Comparison of ENCODE assay signal across 26 mouse cellular contexts in genomic region chr3:147443691-147443960, GRCm38 (mm10).
DNase-seq lines count a peak whose midpoint lies in the region; ATAC-seq lines count a peak whose summit lies in the region.
"Had no signal": no experiment of that assay in that cellular context is flagged by ENCODE, and none has a peak within 500 bp of the region (broad histone marks: within the 10 kb centered on the region; RNA-seq: fewer than 3 reads in every experiment).

No protein-coding gene starts in this region.

- H3K27me3 ChIP-seq in embryonic facial prominence, embryonic 12.5 days = no peaks in the 10 kb centered on the region
- no peaks in the 10 kb centered on the region for H3K27me3 ChIP-seq in embryonic facial prominence, embryonic 10.5 days (replicated peaks; ENCODE audit: low read depth, poor library complexity, severe bottlenecking)
- H3K27me3 ChIP-seq in hindbrain, embryonic 10.5 days (ENCODE audit: insufficient read depth, poor library complexity, severe bottlenecking) = no peaks in the 10 kb centered on the region
- H3K27me3 ChIP-seq in hindbrain, embryonic 12.5 days = no peaks in the 10 kb centered on the region
- H3K27me3 ChIP-seq in midbrain, embryonic 12.5 days = no peaks in the 10 kb centered on the region
- H3K27me3 ChIP-seq in midbrain, embryonic 16.5 days (ENCODE audit: control insufficient read depth, insufficient read depth, low read depth, low read length) = no peaks in the 10 kb centered on the region
- no peaks in the 10 kb centered on the region for H3K27me3 ChIP-seq in hindbrain, embryonic 15.5 days
- H3K27me3 ChIP-seq in heart, embryonic 12.5 days (replicated peaks) = no peaks in the 10 kb centered on the region
- H3K27me3 ChIP-seq: CH12.LX; heart, embryonic 13.5 days; intestine, embryonic 15.5 days; limb, embryonic 13.5 days; lung, embryonic 15.5 days had no signal

- H3K4me2 ChIP-seq in embryonic facial prominence, embryonic 12.5 days (replicated peaks) = no peak overlapping the region
- no peak overlapping the region for H3K4me2 ChIP-seq in hindbrain, embryonic 12.5 days (replicated peaks)
- no peak overlapping the region for H3K4me2 ChIP-seq in midbrain, embryonic 12.5 days (replicated peaks)
- H3K4me2 ChIP-seq in midbrain, embryonic 16.5 days (ENCODE audit: low read length) = no peak overlapping the region
- H3K4me2 ChIP-seq in hindbrain, embryonic 15.5 days = no peak overlapping the region
- no peak overlapping the region for H3K4me2 ChIP-seq in heart, embryonic 12.5 days
- H3K4me2 ChIP-seq: heart, embryonic 13.5 days; intestine, embryonic 15.5 days; limb, embryonic 13.5 days; liver, embryonic 11.5 days; lung, embryonic 15.5 days had no signal

- no peak for DNase-seq in embryonic facial prominence, embryonic 10.5 days (ENCODE audit: low spot score)
- no peak for DNase-seq in hindbrain, embryonic 10.5 days (ENCODE audit: low spot score)
- DNase-seq: adrenal gland, adult 8-10 months; cerebellum, adult 8-10 months; cerebellum, postnatal 25 days; heart, adult 2 months; heart, postnatal 10 days; kidney, adult 2 months; kidney, postnatal 36 days; right cerebral cortex, postnatal 14 days; thymus, adult 18-20 months; thymus, postnatal 25 days had no signal

- no peak overlapping the region for H3K4me3 ChIP-seq in embryonic facial prominence, embryonic 12.5 days
- H3K4me3 ChIP-seq in embryonic facial prominence, embryonic 10.5 days = no peak overlapping the region
- no peak overlapping the region for H3K4me3 ChIP-seq in hindbrain, embryonic 10.5 days
- H3K4me3 ChIP-seq in hindbrain, embryonic 12.5 days = no peak overlapping the region
- no peak overlapping the region for H3K4me3 ChIP-seq in midbrain, embryonic 12.5 days
- no peak overlapping the region for H3K4me3 ChIP-seq in midbrain, embryonic 16.5 days (ENCODE audit: low read depth, low read length)
- H3K4me3 ChIP-seq in hindbrain, embryonic 15.5 days = no peak overlapping the region
- no peak overlapping the region for H3K4me3 ChIP-seq in heart, embryonic 12.5 days
- H3K4me3 ChIP-seq: heart, adult 2 months; heart, embryonic 13.5 days; intestine, embryonic 15.5 days; layer of hippocampus, adult 2 months; left cerebral cortex, adult 2 months; limb, embryonic 13.5 days; lung, embryonic 15.5 days had no signal

- H3K36me3 ChIP-seq in embryonic facial prominence, embryonic 12.5 days = no peaks in the 10 kb centered on the region
- no peaks in the 10 kb centered on the region for H3K36me3 ChIP-seq in embryonic facial prominence, embryonic 10.5 days (replicated peaks)
- no peaks in the 10 kb centered on the region for H3K36me3 ChIP-seq in hindbrain, embryonic 10.5 days
- H3K36me3 ChIP-seq in hindbrain, embryonic 12.5 days = no peaks in the 10 kb centered on the region
- H3K36me3 ChIP-seq in midbrain, embryonic 12.5 days = no peaks in the 10 kb centered on the region
- H3K36me3 ChIP-seq in midbrain, embryonic 16.5 days (ENCODE audit: control insufficient read depth, insufficient read depth, low read length) = no peaks in the 10 kb centered on the region
- no peaks in the 10 kb centered on the region for H3K36me3 ChIP-seq in hindbrain, embryonic 15.5 days
- no peaks in the 10 kb centered on the region for H3K36me3 ChIP-seq in heart, embryonic 12.5 days
- H3K36me3 ChIP-seq: heart, embryonic 13.5 days; intestine, embryonic 15.5 days; limb, embryonic 13.5 days; lung, embryonic 15.5 days had no signal

- H3K9ac ChIP-seq in embryonic facial prominence, embryonic 12.5 days = no peak overlapping the region
- H3K9ac ChIP-seq in hindbrain, embryonic 12.5 days = no peak overlapping the region
- no peak overlapping the region for H3K9ac ChIP-seq in midbrain, embryonic 12.5 days (replicated peaks)
- H3K9ac ChIP-seq in midbrain, embryonic 16.5 days (ENCODE audit: low read depth, low read length) = no peak overlapping the region
- no peak overlapping the region for H3K9ac ChIP-seq in hindbrain, embryonic 15.5 days
- no peak overlapping the region for H3K9ac ChIP-seq in heart, embryonic 12.5 days
- H3K9ac ChIP-seq: heart, embryonic 13.5 days; intestine, embryonic 15.5 days; limb, embryonic 13.5 days; lung, embryonic 15.5 days had no signal

- H3K27ac ChIP-seq in embryonic facial prominence, embryonic 12.5 days = 0 out of 2 replicates have a peak overlapping the region, but pooled peaks have one; percentile 30
- no peak overlapping the region for H3K27ac ChIP-seq in embryonic facial prominence, embryonic 10.5 days (replicated peaks)
- H3K27ac ChIP-seq in hindbrain, embryonic 10.5 days = peak overlapping the region; percentile 57
- H3K27ac ChIP-seq in hindbrain, embryonic 12.5 days = no peak overlapping the region
- no peak overlapping the region; the same call in 1 of the 2 replicates for H3K27ac ChIP-seq in midbrain, embryonic 12.5 days (replicated peaks)
- H3K27ac ChIP-seq in midbrain, embryonic 16.5 days (ENCODE audit: low read length) = no peak overlapping the region
- 0 out of 2 replicates have a peak overlapping the region, but pooled peaks have one; percentile 8 for H3K27ac ChIP-seq in hindbrain, embryonic 15.5 days (replicated peaks)
- H3K27ac ChIP-seq in heart, embryonic 12.5 days (ENCODE audit: poor library complexity, severe bottlenecking) = no peak overlapping the region
- H3K27ac ChIP-seq: heart, adult 2 months; heart, embryonic 13.5 days; intestine, embryonic 15.5 days; layer of hippocampus, adult 2 months; left cerebral cortex, adult 2 months; limb, embryonic 13.5 days; lung, embryonic 15.5 days had no signal

- peaks cover 15% of the 10 kb centered on the region for H3K4me1 ChIP-seq in embryonic facial prominence, embryonic 12.5 days
- peaks cover 25% of the 10 kb centered on the region for H3K4me1 ChIP-seq in embryonic facial prominence, embryonic 10.5 days
- H3K4me1 ChIP-seq in hindbrain, embryonic 10.5 days (replicated peaks) = peaks cover 15% of the 10 kb centered on the region
- H3K4me1 ChIP-seq in hindbrain, embryonic 12.5 days = peaks cover 3% of the 10 kb centered on the region; the same call in 1 of the 2 replicates
- peaks cover 16% of the 10 kb centered on the region for H3K4me1 ChIP-seq in midbrain, embryonic 12.5 days
- H3K4me1 ChIP-seq in midbrain, embryonic 16.5 days (ENCODE audit: control insufficient read depth, insufficient read depth, low read length) = peaks cover 4% of the 10 kb centered on the region; the same call in 1 of the 2 replicates
- H3K4me1 ChIP-seq in hindbrain, embryonic 15.5 days (replicated peaks) = no peaks in the 10 kb centered on the region
- no peaks in the 10 kb centered on the region for H3K4me1 ChIP-seq in heart, embryonic 12.5 days (replicated peaks)
- H3K4me1 ChIP-seq: heart, embryonic 13.5 days; intestine, embryonic 15.5 days; lung, embryonic 15.5 days had no signal

- ATAC-seq in embryonic facial prominence, embryonic 12.5 days (ENCODE audit: insufficient number of reproducible peaks, insufficient read depth, low FRiP score, low TSS enrichment) = no peak
- no peak for ATAC-seq in hindbrain, embryonic 12.5 days (ENCODE audit: low FRiP score)
- peak; percentile 50; the same call in 1 of the 2 replicates for ATAC-seq in midbrain, embryonic 12.5 days (ENCODE audit: low FRiP score, low read depth)
- no peak for ATAC-seq in midbrain, embryonic 16.5 days
- ATAC-seq in hindbrain, embryonic 15.5 days (ENCODE audit: low FRiP score, low read depth) = no peak
- no peak for ATAC-seq in heart, embryonic 12.5 days (ENCODE audit: insufficient number of reproducible peaks, low FRiP score)

- no peaks in the 10 kb centered on the region for H3K9me3 ChIP-seq in embryonic facial prominence, embryonic 12.5 days
- no peaks in the 10 kb centered on the region for H3K9me3 ChIP-seq in embryonic facial prominence, embryonic 10.5 days
- H3K9me3 ChIP-seq in hindbrain, embryonic 10.5 days = no peaks in the 10 kb centered on the region
- H3K9me3 ChIP-seq in hindbrain, embryonic 12.5 days (replicated peaks) = no peaks in the 10 kb centered on the region
- H3K9me3 ChIP-seq in midbrain, embryonic 12.5 days = no peaks in the 10 kb centered on the region
- no peaks in the 10 kb centered on the region for H3K9me3 ChIP-seq in midbrain, embryonic 16.5 days (replicated peaks; ENCODE audit: control insufficient read depth, low read length, poor library complexity, severe bottlenecking)
- H3K9me3 ChIP-seq in hindbrain, embryonic 15.5 days = no peaks in the 10 kb centered on the region
- H3K9me3 ChIP-seq in heart, embryonic 12.5 days (replicated peaks) = no peaks in the 10 kb centered on the region
- H3K9me3 ChIP-seq: heart, embryonic 13.5 days; intestine, embryonic 15.5 days; limb, embryonic 13.5 days; lung, embryonic 15.5 days had no signal

Comparison
In these comparisons a context has a peak if more than half of its experiments do, and no peak if none do; other contexts are left out.
1. H3K27ac ChIP-seq: peak in embryonic facial prominence, embryonic 12.5 days (single experiment), hindbrain, embryonic 10.5 days (single experiment) and hindbrain, embryonic 15.5 days (single experiment); none in embryonic facial prominence, embryonic 10.5 days (single experiment), hindbrain, embryonic 12.5 days (single experiment), midbrain, embryonic 12.5 days (single experiment), midbrain, embryonic 16.5 days (single experiment) and heart, embryonic 12.5 days (single experiment).